Mouse (Mus musculus) right cerebral cortex, postnatal 25 days (tissue): Measurements from ENCODE around the gene Gm45618.
"Not testable (repeated sequence)": the region's sequence is repeated elsewhere in the genome, so short reads cannot be mapped to it uniquely, and the experiment has no call there.

Experiments used
- DNase-seq: peaks from one replicate; pipeline ENCODE4 v3.0.0; 2022

Gm45618 gene

GRCm38 (mm10) chr7:142120629-142121028 is at the start of gene Gm45618:
Gene Gm45618 (minus strand): TSS chr7:142120729.
- not testable (repeated sequence) for DNase-seq

GRCm38 (mm10) chr7:142169836-142170235 is 49.3 kb upstream of the Gm45618 start:
- DNase-seq = no peak

- DNase-seq = not testable (repeated sequence)
Measured at GRCm38 (mm10) chr7:142165639-142166038, 45.1 kb upstream of the Gm45618 start, which contains the start of gene Gm4553. Gene Gm4553 (minus strand): TSS chr7:142165739.

GRCm38 (mm10) chr7:142159366-142159765 is 38.8 kb upstream of the Gm45618 start:
- DNase-seq = no peak

- DNase-seq = not testable (repeated sequence)
Measured at GRCm38 (mm10) chr7:142157013-142157412, 36.5 kb upstream of the Gm45618 start, which contains the start of gene Gm29735. Gene Gm29735 (minus strand): TSS chr7:142157113.

GRCm38 (mm10) chr7:142155308-142155707 is 34.8 kb upstream of the Gm45618 start:
- DNase-seq = no peak

GRCm38 (mm10) chr7:142152191-142152590 is 31.7 kb upstream of the Gm45618 start:
- no peak for DNase-seq

- no peak for DNase-seq
Measured at GRCm38 (mm10) chr7:142148633-142149032, 28.1 kb upstream of the Gm45618 start.

GRCm38 (mm10) chr7:142146033-142146432 is 25.5 kb upstream of the Gm45618 start:
- DNase-seq = peak; percentile 15

- peak; percentile 11 for DNase-seq
Measured at GRCm38 (mm10) chr7:142145413-142145940, 24.9 kb upstream of the Gm45618 start.

GRCm38 (mm10) chr7:142144507-142144906 is 24.0 kb upstream of the Gm45618 start, which contains the start of gene Gm45337:
Gene Gm45337 (minus strand): TSS chr7:142144607.
- DNase-seq = no peak

GRCm38 (mm10) chr7:142143506-142144010 is 23.0 kb upstream of the Gm45618 start:
- DNase-seq = not testable (repeated sequence)

- DNase-seq = no peak
Measured at GRCm38 (mm10) chr7:142140696-142141095, 20.2 kb upstream of the Gm45618 start.

- DNase-seq = not testable (repeated sequence)
Measured at GRCm38 (mm10) chr7:142135934-142136333, 15.4 kb upstream of the Gm45618 start, which contains the start of gene Gm39115. Gene Gm39115 (minus strand): TSS chr7:142136034.

- peak; percentile 14 for DNase-seq
Measured at GRCm38 (mm10) chr7:142134206-142134995, 13.9 kb upstream of the Gm45618 start.

- no peak for DNase-seq
Measured at GRCm38 (mm10) chr7:142128843-142129242, 8.3 kb upstream of the Gm45618 start.

GRCm38 (mm10) chr7:142119632-142120031 is 897 bp downstream of the Gm45618 start:
- no peak for DNase-seq

GRCm38 (mm10) chr7:142104747-142105146 is 15.8 kb downstream of the Gm45618 start:
- no peak for DNase-seq

GRCm38 (mm10) chr7:142097776-142098175 is 22.8 kb downstream of the Gm45618 start:
- DNase-seq = peak; percentile 78

- no peak for DNase-seq
Measured at GRCm38 (mm10) chr7:142096701-142097100, 23.8 kb downstream of the Gm45618 start.

- peak; percentile 97 for DNase-seq
Measured at GRCm38 (mm10) chr7:142095183-142095931, 25.2 kb downstream of the Gm45618 start, which contains the start of gene Dusp8. Gene Dusp8 (minus strand): TSS chr7:142095843.

GRCm38 (mm10) chr7:142094301-142095143 is 26.0 kb downstream of the Gm45618 start:
- DNase-seq = peak; percentile 77
